Mouse (Mus musculus): ENCODE results near the gene Dhdh. TPM values are rescaled to one million over a fixed set of nuclear protein-coding genes. Genes with fewer than 3 reads are reported as not detected.
"Not testable (repeated sequence)": the region's sequence is repeated elsewhere in the genome, so short reads cannot be mapped to it uniquely, and the experiment has no call there.

The Dhdh gene
- polyA plus RNA-seq, 1 experiment from 2014 or later = 4.2 TPM

DNA sequence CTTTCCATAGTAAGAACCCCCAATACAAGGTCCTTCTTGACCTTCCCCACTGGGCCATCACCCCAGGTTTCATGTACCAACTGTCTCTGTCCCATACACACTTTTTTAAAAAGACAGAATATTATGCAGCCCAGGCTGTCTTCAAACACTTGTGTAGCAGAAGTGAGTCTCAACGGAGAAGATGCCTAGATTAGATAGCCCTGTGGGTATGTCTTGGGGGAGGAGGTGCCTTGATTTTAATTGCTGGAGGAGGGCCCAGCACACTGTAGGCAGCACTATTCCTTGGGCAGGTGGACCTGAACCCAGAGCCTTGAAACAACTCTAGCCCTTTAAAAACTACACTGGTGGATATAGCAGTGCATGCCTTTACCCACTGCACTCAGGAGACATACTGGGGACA, 6.4 kb downstream of the Dhdh start:
- WGBS = 95% methylated on average over 1 of the region's 1 CpGs

DNA sequence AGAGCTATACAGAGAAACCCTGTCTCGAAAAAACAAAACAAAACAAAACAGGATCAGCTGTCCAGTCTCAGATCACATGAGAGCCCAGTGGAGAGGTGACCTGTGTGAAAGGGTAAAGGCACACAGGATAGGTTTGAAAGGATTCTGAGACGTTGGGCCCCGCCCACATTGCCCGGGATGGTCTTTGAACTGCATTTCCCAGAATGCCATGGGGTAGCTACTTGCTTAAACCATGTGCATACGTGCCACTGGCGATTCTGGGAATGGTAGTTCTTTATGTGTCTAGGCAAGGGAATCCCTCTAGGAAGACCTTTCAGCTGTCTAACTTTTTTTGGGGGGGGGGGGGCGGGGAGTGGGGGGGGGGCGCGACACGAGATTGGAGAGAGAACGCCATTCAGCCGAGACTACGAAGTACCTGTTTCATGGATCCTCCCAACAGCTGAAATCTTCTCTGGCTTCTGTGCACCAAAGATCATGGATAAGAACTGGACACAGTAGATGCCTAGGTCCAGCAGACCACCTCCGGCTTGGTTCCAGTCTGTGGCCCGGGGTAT, 7.2 kb downstream of the Dhdh start, which contains the start of gene Tulp2:
TSS of gene Tulp2 (plus strand) at position 504 of the 554 bp plus-strand sequence.
- Histone ChIP-seq H3K9ac (ENCODE audit: low read depth, low read length) (no peak within 1 kb of the TSS), H3K4me1 (ENCODE audit: control insufficient read depth, insufficient read depth, low read length) (no peaks in the 10 kb centered on the region), H3K27me3 (ENCODE audit: control insufficient read depth, insufficient read depth, low read depth, low read length) (no peaks in the 10 kb centered on the region), H3K4me3 (ENCODE audit: low read depth, low read length) (no peak within 1 kb of the TSS), H3K36me3 (ENCODE audit: control insufficient read depth, insufficient read depth, low read length) (no peaks in the 10 kb centered on the region), H3K9me3 (replicated peaks; ENCODE audit: control insufficient read depth, low read length, poor library complexity, severe bottlenecking) (no peaks in the 10 kb centered on the region), H3K27ac (ENCODE audit: low read length) (no peak within 1 kb of the TSS), H3K4me2 (ENCODE audit: low read length) (no peak within 1 kb of the TSS)
- peak; percentile 83 for ATAC-seq
- WGBS = 48% methylated on average over 15 of the region's 15 CpGs

More for the DNA sequence above, 6.4 kb downstream of the Dhdh start:
- Histone ChIP-seq H3K27me3 (ENCODE audit: control insufficient read depth, insufficient read depth, low read depth, low read length) (no peaks in the 10 kb centered on the region), H3K9ac (ENCODE audit: low read depth, low read length) (no peak overlapping the region), H3K4me3 (ENCODE audit: low read depth, low read length) (no peak overlapping the region), H3K36me3 (ENCODE audit: control insufficient read depth, insufficient read depth, low read length) (no peaks in the 10 kb centered on the region), H3K9me3 (replicated peaks; ENCODE audit: control insufficient read depth, low read length, poor library complexity, severe bottlenecking) (no peaks in the 10 kb centered on the region), H3K27ac (ENCODE audit: low read length) (no peak overlapping the region), H3K4me1 (ENCODE audit: control insufficient read depth, insufficient read depth, low read length) (no peaks in the 10 kb centered on the region), H3K4me2 (ENCODE audit: low read length) (no peak overlapping the region)
- ATAC-seq = no peak

DNA sequence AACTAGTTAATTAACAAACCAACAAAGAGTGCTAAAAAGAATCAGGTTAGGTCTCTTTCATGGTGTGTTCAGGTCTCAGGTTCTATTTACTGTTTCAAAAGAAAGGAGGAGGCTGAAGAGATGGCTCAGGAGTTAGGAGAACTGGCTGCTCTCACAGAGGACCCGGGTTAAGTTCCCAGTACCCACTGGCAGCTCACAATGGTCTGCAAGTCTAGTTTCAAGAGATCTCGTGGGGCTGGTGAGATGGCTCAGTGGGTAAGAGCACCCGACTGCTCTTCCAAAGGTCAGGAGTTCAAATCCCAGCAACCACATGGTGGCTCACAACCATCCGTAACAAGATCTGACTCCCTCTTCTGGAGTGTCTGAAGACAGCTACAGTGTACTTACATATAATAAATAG, 8.3 kb downstream of the Dhdh start:
- H3K27ac ChIP-seq (ENCODE audit: low read length); H3K27me3 ChIP-seq (ENCODE audit: control insufficient read depth, insufficient read depth, low read depth, low read length); ATAC-seq; H3K9me3 ChIP-seq (replicated peaks; ENCODE audit: control insufficient read depth, low read length, poor library complexity, severe bottlenecking); H3K4me2 ChIP-seq (ENCODE audit: low read length); H3K36me3 ChIP-seq (ENCODE audit: control insufficient read depth, insufficient read depth, low read length); H3K9ac ChIP-seq (ENCODE audit: low read depth, low read length); H3K4me3 ChIP-seq (ENCODE audit: low read depth, low read length); H3K4me1 ChIP-seq (ENCODE audit: control insufficient read depth, insufficient read depth, low read length): not testable (repeated sequence)
- WGBS = 75% methylated on average over 3 of the region's 4 CpGs

DNA sequence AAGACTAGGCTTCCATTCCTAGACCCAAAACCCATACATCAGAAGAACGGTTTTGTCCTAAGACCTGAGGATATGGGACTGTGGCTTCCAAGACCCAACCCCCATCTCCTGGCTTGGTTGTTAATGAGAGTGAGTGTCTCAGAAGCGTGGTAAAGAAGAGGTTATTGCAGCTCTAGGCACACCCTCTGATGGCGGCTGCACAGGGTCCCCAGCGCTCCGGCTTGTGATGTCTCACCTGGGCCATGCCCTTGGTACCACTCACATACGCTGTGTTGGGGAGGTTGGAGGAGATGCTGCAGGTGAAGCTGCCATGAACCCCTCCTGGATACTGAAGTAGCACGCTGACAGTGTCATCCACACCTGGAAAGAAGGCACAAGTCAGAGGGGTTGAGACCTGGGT, 9.8 kb downstream of the Dhdh start:
- ATAC-seq = no peak

DNA sequence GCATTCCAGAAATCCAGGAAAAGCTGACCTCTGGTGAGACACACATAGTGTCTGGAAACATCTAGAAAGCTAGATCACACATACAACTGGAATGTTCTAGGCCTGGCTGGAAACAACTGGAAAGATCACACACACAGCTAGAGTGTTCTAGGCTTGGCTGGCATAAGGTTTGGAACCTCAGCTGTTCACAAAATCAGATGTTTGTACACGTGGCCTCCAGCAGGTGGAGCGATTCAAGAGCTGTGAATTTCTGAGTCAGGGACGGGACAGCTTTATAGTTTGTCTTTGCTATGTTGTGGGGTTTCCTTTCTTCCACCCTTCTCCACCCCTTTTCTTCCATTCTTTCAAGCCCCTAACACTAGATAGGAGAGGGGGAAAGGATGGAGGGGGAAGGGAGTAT, 11.6 kb downstream of the Dhdh start:
- 8% methylated on average over 3 of the region's 3 CpGs for WGBS
- H3K4me1 ChIP-seq (ENCODE audit: control insufficient read depth, insufficient read depth, low read length) = no peaks in the 10 kb centered on the region
- no peak overlapping the region for H3K9ac ChIP-seq (ENCODE audit: low read depth, low read length)
- H3K27ac ChIP-seq (ENCODE audit: low read length) = no peak overlapping the region
- no peak overlapping the region for H3K4me2 ChIP-seq (ENCODE audit: low read length)
- H3K9me3 ChIP-seq (replicated peaks; ENCODE audit: control insufficient read depth, low read length, poor library complexity, severe bottlenecking) = no peaks in the 10 kb centered on the region
- no peaks in the 10 kb centered on the region for H3K27me3 ChIP-seq (ENCODE audit: control insufficient read depth, insufficient read depth, low read depth, low read length)
- no peak for ATAC-seq
- H3K4me3 ChIP-seq (ENCODE audit: low read depth, low read length) = no peak overlapping the region
- H3K36me3 ChIP-seq (ENCODE audit: control insufficient read depth, insufficient read depth, low read length) = no peaks in the 10 kb centered on the region

More for the DNA sequence above, 9.8 kb downstream of the Dhdh start:
- H3K4me1 ChIP-seq (ENCODE audit: control insufficient read depth, insufficient read depth, low read length) = no peaks in the 10 kb centered on the region
- H3K9ac ChIP-seq (ENCODE audit: low read depth, low read length) = no peak overlapping the region
- no peak overlapping the region for H3K4me2 ChIP-seq (ENCODE audit: low read length)
- H3K27me3 ChIP-seq (ENCODE audit: control insufficient read depth, insufficient read depth, low read depth, low read length) = no peaks in the 10 kb centered on the region
- no peak overlapping the region for H3K4me3 ChIP-seq (ENCODE audit: low read depth, low read length)
- H3K27ac ChIP-seq (ENCODE audit: low read length) = no peak overlapping the region
- no peaks in the 10 kb centered on the region for H3K36me3 ChIP-seq (ENCODE audit: control insufficient read depth, insufficient read depth, low read length)
- WGBS = 93% methylated on average over 7 of the region's 7 CpGs
- H3K9me3 ChIP-seq (replicated peaks; ENCODE audit: control insufficient read depth, low read length, poor library complexity, severe bottlenecking) = no peaks in the 10 kb centered on the region

DNA sequence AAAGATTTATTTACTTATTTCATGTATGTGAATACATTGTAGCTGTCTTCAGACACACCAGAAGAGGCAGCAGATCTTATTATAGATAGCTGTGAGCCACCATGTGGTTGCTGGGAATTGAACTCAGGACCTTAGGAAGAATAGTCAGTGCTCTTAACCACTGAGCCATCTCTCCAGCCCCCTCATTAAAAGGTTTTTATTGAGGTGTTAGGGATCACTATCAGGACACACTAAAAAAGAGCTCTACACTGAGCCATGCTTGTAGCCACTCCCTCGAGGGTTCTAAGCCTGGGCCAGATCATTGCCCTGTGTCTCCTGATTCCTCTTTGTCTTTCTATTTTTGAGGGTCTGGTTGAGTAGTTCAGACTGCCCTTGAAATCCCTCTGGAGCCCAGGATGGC, 12.2 kb downstream of the Dhdh start:
- Histone ChIP-seq H3K9me3 (replicated peaks; ENCODE audit: control insufficient read depth, low read length, poor library complexity, severe bottlenecking) (no peaks in the 10 kb centered on the region), H3K4me3 (ENCODE audit: low read depth, low read length) (no peak overlapping the region), H3K9ac (ENCODE audit: low read depth, low read length) (no peak overlapping the region), H3K4me1 (ENCODE audit: control insufficient read depth, insufficient read depth, low read length) (no peaks in the 10 kb centered on the region), H3K36me3 (ENCODE audit: control insufficient read depth, insufficient read depth, low read length) (no peaks in the 10 kb centered on the region), H3K27ac (ENCODE audit: low read length) (no peak overlapping the region), H3K27me3 (ENCODE audit: control insufficient read depth, insufficient read depth, low read depth, low read length) (no peaks in the 10 kb centered on the region), H3K4me2 (ENCODE audit: low read length) (no peak overlapping the region)
- 55% methylated on average over 1 of the region's 1 CpGs for WGBS
- ATAC-seq = no peak

DNA sequence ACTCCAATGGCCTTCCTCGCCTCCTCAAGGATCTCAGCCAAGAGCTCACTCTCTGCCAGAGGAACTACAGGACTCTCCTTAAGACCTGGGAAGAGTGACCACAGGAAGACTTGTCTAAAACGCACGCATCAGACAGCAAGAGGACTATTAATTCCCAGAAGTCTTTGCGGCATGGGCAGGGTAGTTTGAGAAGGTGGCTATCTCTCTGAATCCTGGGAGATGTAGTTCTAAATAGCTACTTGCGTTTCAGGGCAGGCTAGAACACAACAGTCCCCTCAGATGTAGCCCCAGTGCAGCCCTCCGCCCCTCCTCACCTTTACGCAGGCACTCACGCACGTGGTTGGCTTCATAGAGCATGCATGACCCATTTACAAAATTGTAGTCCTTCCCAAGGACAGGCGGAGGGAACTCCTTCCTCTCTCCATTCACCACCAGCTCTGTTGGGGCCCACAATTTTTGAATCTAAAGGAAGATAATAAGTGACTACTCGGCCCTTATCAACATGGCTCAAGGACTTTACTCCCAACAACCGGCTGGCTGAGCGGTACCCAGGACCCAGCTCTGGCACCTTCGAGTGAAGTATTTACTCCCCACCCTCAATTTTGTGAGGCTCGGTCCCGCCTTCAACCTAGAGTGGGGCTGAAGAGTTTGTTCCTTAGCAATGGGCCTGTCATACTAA, 13.2 kb downstream of the Dhdh start:
- H3K27ac ChIP-seq (ENCODE audit: low read length) = no peak overlapping the region
- no peak overlapping the region for H3K9ac ChIP-seq (ENCODE audit: low read depth, low read length)
- H3K4me2 ChIP-seq (ENCODE audit: low read length) = peak overlapping the region; percentile 33
- 0 out of 2 replicates have a peak, but pooled peaks have one; percentile 18 for ATAC-seq
- H3K9me3 ChIP-seq (replicated peaks; ENCODE audit: control insufficient read depth, low read length, poor library complexity, severe bottlenecking) = no peaks in the 10 kb centered on the region
- no peak overlapping the region for H3K4me3 ChIP-seq (ENCODE audit: low read depth, low read length)
- H3K4me1 ChIP-seq (ENCODE audit: control insufficient read depth, insufficient read depth, low read length) = no peaks in the 10 kb centered on the region
- no peaks in the 10 kb centered on the region for H3K36me3 ChIP-seq (ENCODE audit: control insufficient read depth, insufficient read depth, low read length)
- no peaks in the 10 kb centered on the region for H3K27me3 ChIP-seq (ENCODE audit: control insufficient read depth, insufficient read depth, low read depth, low read length)
- WGBS = 77% methylated on average over 16 of the region's 16 CpGs

DNA sequence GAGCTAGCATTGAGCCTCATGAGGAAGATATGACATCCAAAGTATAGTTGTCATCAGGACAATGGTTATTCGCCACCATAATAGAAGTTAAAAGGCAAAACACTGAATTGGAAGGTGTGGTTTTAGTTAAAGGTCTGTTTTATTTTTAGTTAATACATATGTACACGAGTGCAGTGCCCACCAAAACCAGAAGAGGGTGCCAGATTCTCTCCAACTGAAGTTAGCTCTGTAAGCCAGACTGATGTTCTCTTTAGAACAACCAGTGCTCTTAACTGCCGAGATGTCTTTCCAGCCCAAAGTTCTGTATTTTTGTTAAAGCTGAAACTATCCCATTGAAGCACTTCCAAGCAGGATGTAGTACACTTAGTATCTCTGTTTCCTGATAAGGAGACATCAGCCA, 17.7 kb downstream of the Dhdh start:
- Histone ChIP-seq H3K9ac (ENCODE audit: low read depth, low read length) (no peak overlapping the region), H3K4me1 (ENCODE audit: control insufficient read depth, insufficient read depth, low read length) (peaks cover 8% of the 10 kb centered on the region), H3K27me3 (ENCODE audit: control insufficient read depth, insufficient read depth, low read depth, low read length) (no peaks in the 10 kb centered on the region), H3K9me3 (replicated peaks; ENCODE audit: control insufficient read depth, low read length, poor library complexity, severe bottlenecking) (no peaks in the 10 kb centered on the region), H3K36me3 (ENCODE audit: control insufficient read depth, insufficient read depth, low read length) (no peaks in the 10 kb centered on the region), H3K4me3 (ENCODE audit: low read depth, low read length) (no peak overlapping the region), H3K27ac (ENCODE audit: low read length) (no peak overlapping the region), H3K4me2 (ENCODE audit: low read length) (no peak overlapping the region)
- ATAC-seq = no peak
- WGBS = 6% methylated on average over 3 of the region's 3 CpGs

DNA sequence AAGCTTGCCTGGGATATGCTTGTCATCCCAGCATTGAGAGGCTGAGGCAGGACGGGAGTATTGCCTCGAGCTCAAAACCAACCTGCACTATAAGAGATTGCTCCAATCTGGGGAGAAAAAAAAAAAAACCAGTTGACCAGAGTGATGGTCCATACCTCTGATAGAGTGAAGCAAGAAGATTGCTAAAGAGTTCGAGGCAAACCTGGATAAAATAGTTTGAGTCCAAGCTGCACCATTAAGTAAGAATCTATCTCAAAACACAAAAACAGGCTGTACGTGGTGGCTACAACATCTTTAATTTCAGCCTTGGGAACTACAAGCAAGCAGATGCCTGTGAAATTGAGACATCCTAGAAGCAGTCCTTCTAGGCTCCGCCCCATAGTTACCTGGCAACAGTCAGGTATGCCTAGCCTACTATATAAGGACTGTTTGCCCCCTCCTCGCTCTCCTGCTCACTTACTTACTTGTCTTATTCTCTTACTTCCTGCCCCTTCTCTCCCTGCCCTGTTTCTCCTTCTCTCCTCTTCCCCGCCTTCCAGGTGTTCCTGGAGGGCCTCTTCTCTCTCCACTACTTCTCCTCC, 21.4 kb downstream of the Dhdh start:
- Histone ChIP-seq H3K27ac (ENCODE audit: low read length) (peak overlapping the region; percentile 78; the same call in 1 of the 2 replicates), H3K27me3 (ENCODE audit: control insufficient read depth, insufficient read depth, low read depth, low read length) (no peaks in the 10 kb centered on the region), H3K9me3 (replicated peaks; ENCODE audit: control insufficient read depth, low read length, poor library complexity, severe bottlenecking) (no peaks in the 10 kb centered on the region), H3K9ac (ENCODE audit: low read depth, low read length) (peak overlapping the region; percentile 91), H3K4me1 (ENCODE audit: control insufficient read depth, insufficient read depth, low read length) (peaks cover 19% of the 10 kb centered on the region), H3K36me3 (ENCODE audit: control insufficient read depth, insufficient read depth, low read length) (peaks cover 16% of the 10 kb centered on the region), H3K4me3 (ENCODE audit: low read depth, low read length) (peak overlapping the region; percentile 92), H3K4me2 (ENCODE audit: low read length) (peak overlapping the region; percentile 62)
- 32% methylated on average over 7 of the region's 7 CpGs for WGBS
- ATAC-seq = peak; percentile 36

Data from midbrain, embryonic 16.5 days (tissue).